Mouse (Mus musculus) heart, postnatal 0 days (tissue): ENCODE results near the gene AU021092.

Experiments used
- CTCF ChIP-seq: IDR thresholded peaks from 2 replicates; pipeline ENCODE4 v1.5.1; 2016; ENCODE audit warnings: antibody characterized with exemption, control low read depth, low read depth
- EP300 ChIP-seq: IDR thresholded peaks from 2 replicates; pipeline ENCODE4 v1.6.1; 2016; ENCODE audit warnings: antibody characterized with exemption, low read depth

DNA sequence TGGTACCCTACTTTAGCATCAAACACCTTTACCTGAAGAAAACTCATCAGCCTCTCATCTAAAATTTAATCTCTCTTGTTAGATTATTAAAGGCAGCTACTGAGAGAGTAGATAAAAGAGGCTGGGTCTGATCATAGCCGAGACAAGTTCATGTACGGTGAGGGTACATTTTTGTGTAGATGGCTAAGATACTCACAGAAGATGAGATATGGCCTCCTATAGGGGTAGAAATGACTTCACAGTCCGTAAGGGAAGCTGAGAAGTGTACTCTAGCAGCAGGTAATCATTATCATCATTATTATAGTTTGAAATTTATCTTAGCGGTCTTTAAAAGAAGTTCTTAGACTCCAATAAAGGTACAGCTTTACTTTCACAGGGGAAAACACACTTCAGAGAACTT lies 10.9 kb upstream of the AU021092 start:
- TF ChIP-seq CTCF (no peak), EP300 (no peak)
